Mouse (Mus musculus) brown adipose tissue, adult 24 weeks (tissue): ENCODE data around the gene Ccdc149. TPM values are rescaled to one million over a fixed set of nuclear protein-coding genes. Genes with fewer than 3 reads are reported as not detected.
A peak's percentile ranks its signal among the peaks of the same experiment; 100 is the strongest.

Source experiments
- H3K27ac ChIP-seq: fragments of 200-500 bp; replicated peaks from 2 replicates; pipeline ENCODE4 v1.5.1; 2012; ENCODE audit warnings: low read depth, mild to moderate bottlenecking, low read length
- H3K4me1 ChIP-seq: fragments of 200-500 bp; 2 replicates; pipeline ENCODE4 v1.6.1; 2012; ENCODE audit warnings: low read length, mixed read lengths; ENCODE audit not compliant: control insufficient read depth, insufficient read depth, insufficient read length
- H3K4me3 ChIP-seq: fragments of 200-500 bp; 2 replicates; pipeline ENCODE4 v1.5.1; 2012; ENCODE audit warnings: low read depth, mild to moderate bottlenecking, low read length, moderate library complexity; ENCODE audit not compliant: insufficient read depth
- polyA plus RNA-seq: library from polyadenylated mRNA; stranded (reverse); fragments of >200 nt; gene quantifications from 2 replicates; pipeline ENCODE4 v1.2.4, GENCODE M21; 2012; ENCODE audit not compliant: missing spikeins, insufficient read depth, insufficient read length

The Ccdc149 gene
- polyA plus RNA-seq, 1 experiment, result 2.1 TPM

DNA sequence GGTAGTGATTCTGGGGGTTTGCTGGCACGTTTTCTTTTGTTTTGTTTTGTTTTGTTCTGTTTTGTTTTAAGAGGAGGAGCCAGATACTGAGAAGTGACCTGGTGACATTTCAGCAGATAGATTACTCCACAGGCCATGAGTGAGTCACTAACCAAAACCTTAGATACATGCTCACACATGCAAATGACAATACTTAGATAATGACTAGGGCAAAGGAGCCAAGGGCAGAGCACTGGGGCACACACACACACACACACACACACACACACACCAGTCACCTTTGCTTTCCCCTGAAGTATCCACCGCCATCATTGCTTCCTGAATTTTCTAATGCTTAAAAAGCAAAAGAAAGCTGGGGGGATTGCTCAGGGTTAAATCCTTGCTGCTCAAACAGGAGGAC, 54.8 kb downstream of the Ccdc149 start:
- H3K4me1 ChIP-seq, result peaks cover 4% of the 10 kb centered on the region; the same call in 1 of the 2 replicates
- no peak overlapping the region for H3K4me3 ChIP-seq
- 0 out of 2 replicates have a peak overlapping the region, but pooled peaks have one; percentile 13 for H3K27ac ChIP-seq

DNA sequence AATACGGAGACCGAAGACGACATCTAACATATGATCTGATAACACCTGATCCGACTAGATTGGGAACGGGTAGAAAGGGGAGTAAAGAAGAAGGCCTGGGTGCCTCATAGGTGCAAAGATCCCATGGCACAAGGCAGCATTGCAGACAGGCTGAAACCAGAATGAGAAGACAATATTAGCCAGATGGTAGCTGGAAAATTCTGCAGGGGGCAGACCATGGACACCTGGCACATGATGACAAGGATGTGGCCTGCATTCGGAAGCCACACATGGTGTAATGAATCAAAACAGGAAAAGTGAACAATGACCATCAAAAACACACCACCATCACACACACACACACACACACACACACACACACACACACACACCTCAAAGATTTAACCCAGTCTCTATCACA, 55.4 kb downstream of the Ccdc149 start:
- Histone ChIP-seq H3K27ac (no peak overlapping the region), H3K4me1 (peaks cover 4% of the 10 kb centered on the region; the same call in 1 of the 2 replicates), H3K4me3 (no peak overlapping the region)

DNA sequence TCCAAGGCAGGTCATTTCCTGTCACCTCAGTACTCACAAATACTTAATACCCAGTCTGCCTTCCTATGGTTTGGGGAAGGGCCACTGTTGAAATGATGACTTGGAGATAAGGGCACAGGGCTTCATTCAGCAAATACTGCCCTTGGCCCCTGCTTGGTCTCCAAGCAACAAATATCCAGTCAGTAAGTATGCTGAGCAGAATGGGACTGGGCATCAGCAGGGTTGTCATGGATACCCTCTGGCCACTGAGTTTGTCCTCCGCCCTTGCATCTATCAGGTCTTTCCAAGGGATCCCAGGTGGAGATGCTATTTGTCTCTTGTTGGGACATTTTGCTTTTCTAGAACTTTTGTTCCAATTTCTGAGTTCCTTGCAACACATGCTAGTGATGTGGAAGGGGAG, 56.1 kb downstream of the Ccdc149 start:
- peaks cover 4% of the 10 kb centered on the region; the same call in 1 of the 2 replicates for H3K4me1 ChIP-seq
- no peak overlapping the region for H3K27ac ChIP-seq
- no peak overlapping the region for H3K4me3 ChIP-seq

DNA sequence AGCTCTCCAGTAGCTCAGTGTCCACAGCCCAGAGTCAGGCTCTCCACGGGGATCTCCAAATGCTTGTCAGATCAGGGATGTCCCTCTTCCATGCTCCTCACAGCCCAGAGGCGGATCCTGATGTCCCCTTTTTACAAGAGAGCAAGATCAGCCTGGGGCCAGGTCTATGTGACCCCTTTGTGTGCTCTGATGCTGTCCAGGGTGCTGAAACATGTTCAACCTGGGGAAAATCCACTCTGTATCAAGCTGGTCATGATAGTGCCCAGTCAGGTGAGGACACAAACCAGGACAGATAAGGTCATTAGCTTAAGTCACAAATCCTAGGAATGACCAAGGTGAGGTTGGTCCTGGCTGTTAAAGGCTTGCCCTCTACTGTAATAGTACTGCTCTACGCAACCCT, 59.8 kb downstream of the Ccdc149 start:
- Histone ChIP-seq H3K4me3 (no peak overlapping the region), H3K27ac (no peak overlapping the region), H3K4me1 (no peaks in the 10 kb centered on the region; the same call in 1 of the 2 replicates)

- H3K27ac ChIP-seq, result no peak overlapping the region
- no peaks in the 10 kb centered on the region for H3K4me1 ChIP-seq
- no peak overlapping the region for H3K4me3 ChIP-seq
Measured at GRCm38 (mm10) chr5:52410197-52410596, 61.1 kb downstream of the Ccdc149 start.

DNA sequence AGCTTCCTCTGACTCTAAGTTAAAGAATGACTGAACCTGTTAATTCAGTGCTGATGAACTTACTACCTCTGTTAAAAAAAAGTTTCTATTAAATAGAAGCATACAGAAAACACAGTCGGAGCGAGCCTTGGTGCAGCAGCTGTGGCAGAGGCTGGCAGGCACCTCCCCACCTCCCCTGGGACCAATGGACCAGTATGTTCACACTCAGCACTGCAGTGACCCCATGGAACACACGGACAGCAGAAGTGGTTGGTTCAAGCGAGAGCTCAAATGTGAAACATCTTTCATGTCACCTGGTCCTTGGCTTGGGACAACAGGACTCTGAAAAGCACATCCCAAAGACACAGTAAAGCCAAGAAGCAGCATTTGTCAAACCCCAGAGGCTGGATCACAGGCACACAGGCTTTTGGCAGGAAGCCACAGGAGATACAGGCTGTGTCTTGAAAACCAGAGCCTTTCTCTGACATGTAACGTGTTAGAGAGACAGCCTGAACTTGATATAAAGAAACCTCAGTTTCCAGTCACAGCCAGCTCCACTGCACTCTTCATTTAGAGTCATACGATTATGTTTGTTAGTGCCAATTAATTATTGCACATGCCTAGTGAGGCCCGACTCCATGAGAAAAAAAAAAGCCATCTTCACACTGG, 62.5 kb downstream of the Ccdc149 start:
- Histone ChIP-seq H3K4me3 (no peak overlapping the region), H3K4me1 (no peaks in the 10 kb centered on the region), H3K27ac (no peak overlapping the region)

GRCm38 (mm10) chr5:52404373-52404772, 66.9 kb downstream of the Ccdc149 start:
- no peak overlapping the region for H3K27ac ChIP-seq
- H3K4me3 ChIP-seq, result no peak overlapping the region
- no peaks in the 10 kb centered on the region for H3K4me1 ChIP-seq

DNA sequence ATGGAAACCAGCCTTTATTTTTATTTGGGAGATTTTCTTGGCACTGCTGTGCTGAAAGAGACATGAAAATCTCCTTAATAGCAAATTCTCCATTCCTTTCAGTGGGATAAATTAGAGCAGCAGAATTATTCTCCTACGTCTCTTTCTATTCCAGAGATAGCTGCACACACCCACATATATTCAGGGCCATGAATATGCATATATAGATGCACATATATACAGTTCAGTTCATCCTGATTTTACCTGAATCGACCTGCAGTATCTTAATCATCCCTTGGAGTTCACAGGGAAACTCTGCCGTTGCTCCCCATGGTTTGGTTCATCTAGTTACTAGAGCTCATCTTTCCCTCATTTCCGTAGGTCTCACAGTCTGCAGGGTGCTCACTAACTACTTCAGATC, 77.6 kb downstream of the Ccdc149 start:
- Histone ChIP-seq H3K4me1 (no peaks in the 10 kb centered on the region), H3K27ac (no peak overlapping the region), H3K4me3 (no peak overlapping the region)

- no peak overlapping the region for H3K4me3 ChIP-seq
- no peaks in the 10 kb centered on the region for H3K4me1 ChIP-seq
- no peak overlapping the region for H3K27ac ChIP-seq
Measured at GRCm38 (mm10) chr5:52391471-52391870, 79.8 kb downstream of the Ccdc149 start.

GRCm38 (mm10) chr5:52390381-52390780, 80.9 kb downstream of the Ccdc149 start:
- Histone ChIP-seq H3K4me1 (no peaks in the 10 kb centered on the region), H3K27ac (no peak overlapping the region), H3K4me3 (no peak overlapping the region)

DNA sequence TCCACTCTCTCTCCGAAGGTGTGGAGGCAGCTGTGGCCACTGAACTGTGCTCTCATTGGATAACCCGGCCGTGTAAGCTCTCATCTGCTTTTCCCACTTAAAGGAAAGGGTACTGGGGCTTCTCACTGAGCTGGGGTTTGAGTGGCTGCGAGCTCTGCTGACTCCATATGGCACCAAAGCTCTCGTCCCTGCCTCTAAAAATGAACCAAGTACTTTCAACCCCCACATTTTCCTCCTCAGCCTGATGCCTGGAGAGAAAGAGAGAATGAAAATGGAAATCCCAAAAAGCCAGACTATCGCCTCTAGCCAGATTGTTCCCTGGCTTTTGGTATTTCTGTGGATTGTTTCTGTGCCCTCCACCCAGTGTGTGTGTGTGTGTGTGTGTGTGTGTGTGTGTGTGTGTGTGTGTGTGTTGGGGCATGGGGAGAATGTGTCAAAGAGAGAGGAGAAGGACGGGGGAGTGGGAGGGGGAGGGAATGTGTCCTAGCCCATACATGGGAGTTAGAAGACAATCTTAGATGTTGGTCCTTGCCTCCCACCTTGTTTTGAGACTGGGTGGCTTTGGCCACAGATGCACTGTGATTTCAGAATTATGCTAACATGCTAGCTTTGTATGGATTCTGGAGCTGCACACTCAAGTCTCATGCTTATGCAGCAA, 83.1 kb downstream of the Ccdc149 start:
- no peak overlapping the region for H3K27ac ChIP-seq
- no peak overlapping the region for H3K4me3 ChIP-seq
- H3K4me1 ChIP-seq, result no peaks in the 10 kb centered on the region

GRCm38 (mm10) chr5:52386016-52386415, 85.3 kb downstream of the Ccdc149 start:
- Histone ChIP-seq H3K4me3 (no peak overlapping the region), H3K4me1 (no peaks in the 10 kb centered on the region), H3K27ac (no peak overlapping the region)

- Histone ChIP-seq H3K4me1 (no peaks in the 10 kb centered on the region), H3K4me3 (no peak overlapping the region), H3K27ac (no peak overlapping the region)
Measured at GRCm38 (mm10) chr5:52383748-52384147, 87.6 kb downstream of the Ccdc149 start.

DNA sequence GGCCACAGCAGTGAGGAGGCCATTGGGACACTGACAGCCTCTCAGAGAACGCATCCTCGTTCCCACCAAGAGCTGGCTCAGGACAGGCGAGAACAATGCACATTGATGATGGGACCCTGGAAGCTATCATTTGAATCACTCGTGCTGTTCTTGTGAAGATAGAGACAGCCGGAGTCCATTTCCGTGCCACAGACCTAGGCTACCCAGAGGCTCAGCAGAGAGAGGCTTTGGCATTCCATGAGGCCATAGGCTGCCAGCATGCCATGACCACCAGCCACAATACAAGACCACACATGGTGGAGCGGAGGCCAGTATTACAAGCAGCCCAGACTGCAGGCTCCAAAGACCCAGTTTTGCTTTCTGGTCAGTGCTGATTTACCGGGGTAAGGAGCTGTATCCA, 88.5 kb downstream of the Ccdc149 start:
- Histone ChIP-seq H3K4me1 (no peaks in the 10 kb centered on the region), H3K27ac (no peak overlapping the region), H3K4me3 (no peak overlapping the region)

GRCm38 (mm10) chr5:52375847-52376246, 95.5 kb downstream of the Ccdc149 start:
- Histone ChIP-seq H3K4me1 (no peaks in the 10 kb centered on the region), H3K27ac (no peak overlapping the region), H3K4me3 (no peak overlapping the region)

- Histone ChIP-seq H3K27ac (no peak overlapping the region), H3K4me1 (peaks cover 5% of the 10 kb centered on the region; the same call in 1 of the 2 replicates), H3K4me3 (no peak overlapping the region)
Measured at GRCm38 (mm10) chr5:52370901-52371300, 100.4 kb downstream of the Ccdc149 start.
